Mouse (Mus musculus) megakaryocyte progenitor cell, adult 5-6 weeks (primary cell): ENCODE measurements at regions not wholly inside any gene's neighbourhood (a gene's known extent, or its start where the extent isn't known, plus 50 kb on each side); places are given as distances from the start of the nearest gene placed in this dataset.
"Not testable (repeated sequence)": the region's sequence is repeated elsewhere in the genome, so short reads cannot be mapped to it uniquely, and the experiment has no call there.

Experiments
- ATAC-seq: replicated peaks from 2 replicates; pipeline ENCODE4 v1.8.0; 2016; ENCODE audit warnings: mild to moderate bottlenecking, moderate TSS enrichment, inconsistent platforms; ENCODE audit not compliant: poor library complexity

GRCm38 (mm10) chr14:27562564-27562963 lies 54.3 kb upstream of the Ccdc66 start:
- peak; percentile 70 for ATAC-seq

GRCm38 (mm10) chr14:27561974-27562373 lies 53.7 kb upstream of the Ccdc66 start:
- not testable (repeated sequence) for ATAC-seq

- peak; percentile 54 for ATAC-seq
Observed at GRCm38 (mm10) chr14:27560434-27560833, 52.2 kb upstream of the Ccdc66 start.

- no peak for ATAC-seq
Observed at GRCm38 (mm10) chr14:27558794-27559491, 50.7 kb upstream of the Ccdc66 start.
